Mouse (Mus musculus): ENCODE results near the gene Psmd13. TPM values are rescaled to one million over a fixed set of nuclear protein-coding genes. Genes with fewer than 3 reads are reported as not detected.
A peak's percentile ranks its signal among the peaks of the same experiment; 100 is the strongest.
"Not testable (repeated sequence)": the region's sequence is repeated elsewhere in the genome, so short reads cannot be mapped to it uniquely, and the experiment has no call there.

Gene Psmd13
- polyA plus RNA-seq, 1 experiment, result 130 TPM

DNA sequence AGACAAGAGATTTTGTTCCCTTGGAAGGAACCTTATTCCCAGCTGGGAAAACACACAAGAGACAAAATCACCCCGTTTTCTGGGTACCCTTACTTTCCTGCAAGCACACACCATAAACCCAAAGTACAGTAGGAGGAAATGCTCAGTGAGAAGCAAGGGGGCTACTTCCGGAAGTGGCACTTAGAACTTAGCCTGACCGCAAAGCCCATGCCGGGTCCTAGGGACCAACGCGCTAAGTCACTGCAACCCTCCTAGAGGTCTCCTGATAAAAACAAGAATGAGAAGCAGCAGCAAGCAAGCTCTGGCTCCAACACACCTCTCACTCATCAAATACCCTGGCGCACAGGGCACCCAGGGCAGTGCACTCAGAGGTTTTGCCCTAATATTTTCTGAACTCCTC is 2.4 kb upstream of the Psmd13 start:
- peaks cover 79% of the 10 kb centered on the region for H3K4me1 ChIP-seq
- peaks cover 58% of the 10 kb centered on the region for H3K36me3 ChIP-seq (replicated peaks; ENCODE audit: low read length)
- no peaks in the 10 kb centered on the region for H3K27me3 ChIP-seq (replicated peaks)
- no peaks in the 10 kb centered on the region for H3K9me3 ChIP-seq
- H3K4me3 ChIP-seq (replicated peaks), result peak overlapping the region; percentile 95
- TF ChIP-seq GATA1 (IDR thresholded peaks at IDR 0.05; ENCODE audit: borderline replicate concordance, low read length) (no peak), FLI1 (IDR thresholded peaks at IDR 0.05; ENCODE audit: low read length) (0 out of 2 replicates have a peak, but pooled peaks have one; percentile 28)

DNA sequence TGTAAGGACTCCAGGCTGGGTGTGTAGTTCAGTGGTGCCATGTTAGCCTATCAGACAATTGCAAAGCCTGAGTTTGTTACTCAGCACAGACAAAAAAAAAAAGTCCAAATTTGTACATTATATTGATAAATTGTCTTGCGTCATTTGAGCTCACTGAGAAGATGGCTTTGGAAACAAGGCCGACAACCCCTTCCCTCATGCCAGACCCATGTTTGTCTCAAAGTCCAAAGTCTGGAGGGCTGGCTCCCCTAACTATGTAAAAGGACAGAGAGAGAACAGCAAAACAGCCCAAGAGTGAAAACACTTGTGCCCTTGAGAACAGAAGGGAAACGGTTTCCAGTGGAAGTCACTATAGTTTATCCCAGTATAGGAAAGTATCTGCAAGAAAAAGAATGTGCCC is 1.3 kb upstream of the Psmd13 start:
- peaks cover 57% of the 10 kb centered on the region for H3K36me3 ChIP-seq (replicated peaks; ENCODE audit: low read length)
- peaks cover 70% of the 10 kb centered on the region for H3K4me1 ChIP-seq
- H3K4me3 ChIP-seq (replicated peaks), result peak overlapping the region; percentile 95

DNA sequence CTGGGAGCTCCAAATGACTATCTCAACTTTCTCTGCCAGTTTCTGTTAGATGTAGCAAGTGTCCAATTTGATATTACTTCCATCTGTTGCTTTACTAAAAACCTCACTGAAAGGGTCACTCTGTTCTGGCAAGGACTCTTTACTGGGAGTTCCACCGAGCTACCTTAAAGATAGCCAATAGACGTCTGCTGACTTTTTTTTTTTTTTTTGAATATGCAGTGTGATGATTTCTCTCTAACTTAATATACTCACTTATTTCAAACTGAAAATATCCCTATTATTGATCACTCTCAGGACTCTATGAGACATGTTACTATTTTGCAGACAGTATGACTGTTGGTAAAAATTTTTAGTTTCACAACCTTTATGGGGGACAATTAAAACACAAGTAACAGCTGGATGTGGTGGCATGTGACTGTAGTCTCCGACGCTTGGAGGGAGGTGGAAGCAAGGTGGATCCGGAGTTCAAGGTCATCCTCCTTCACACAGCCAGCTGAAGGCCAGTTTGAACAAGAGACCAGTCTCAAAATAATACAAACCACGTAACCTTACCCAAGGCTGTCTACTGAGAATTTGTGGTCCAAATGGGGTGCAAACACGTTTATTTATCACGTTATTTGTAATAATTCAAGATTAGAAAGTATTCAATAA is 778 bp upstream of the Psmd13 start:
- peaks cover 57% of the 10 kb centered on the region for H3K36me3 ChIP-seq (replicated peaks; ENCODE audit: low read length)
- H3K4me3 ChIP-seq (replicated peaks), result peak overlapping the region; percentile 95
- H3K4me1 ChIP-seq, result peaks cover 64% of the 10 kb centered on the region
- H3K27me3 ChIP-seq (replicated peaks), result no peaks in the 10 kb centered on the region
- no peak for TF ChIP-seq GATA1 (IDR thresholded peaks at IDR 0.05; ENCODE audit: borderline replicate concordance, low read length)
- TF ChIP-seq FLI1 (IDR thresholded peaks at IDR 0.05; ENCODE audit: low read length), result no peak
- no peaks in the 10 kb centered on the region for H3K9me3 ChIP-seq

More for the DNA sequence above, 1.3 kb upstream of the Psmd13 start:
- TF ChIP-seq FLI1 (IDR thresholded peaks at IDR 0.05; ENCODE audit: low read length) (no peak), GATA1 (IDR thresholded peaks at IDR 0.05; ENCODE audit: borderline replicate concordance, low read length) (no peak)
- Histone ChIP-seq H3K27me3 (replicated peaks) (no peaks in the 10 kb centered on the region), H3K9me3 (no peaks in the 10 kb centered on the region)

DNA sequence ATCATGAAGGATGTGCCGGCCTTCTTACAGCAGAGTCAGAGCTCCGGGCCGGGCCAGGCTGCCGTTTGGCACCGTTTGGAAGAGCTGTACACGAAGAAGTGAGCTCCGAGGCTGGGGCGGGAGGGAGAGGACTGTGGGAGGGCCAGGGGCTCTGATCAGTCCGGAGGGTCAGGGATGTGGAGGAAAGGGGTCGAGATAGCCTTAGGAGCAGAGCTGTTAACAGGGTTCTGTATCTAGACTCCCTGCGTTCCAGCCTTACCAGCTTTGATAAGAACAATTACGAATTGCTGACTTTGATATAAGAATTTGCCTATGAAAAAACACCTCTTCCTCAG is 668 bp downstream of the Psmd13 start:
- Histone ChIP-seq H3K4me1 (peaks cover 50% of the 10 kb centered on the region), H3K9me3 (no peaks in the 10 kb centered on the region), H3K36me3 (replicated peaks; ENCODE audit: low read length) (peaks cover 57% of the 10 kb centered on the region), H3K4me3 (replicated peaks) (peak overlapping the region; percentile 95), H3K27me3 (replicated peaks) (no peaks in the 10 kb centered on the region)
- TF ChIP-seq GATA1 (IDR thresholded peaks at IDR 0.05; ENCODE audit: borderline replicate concordance, low read length) (no peak), FLI1 (IDR thresholded peaks at IDR 0.05; ENCODE audit: low read length) (no peak)

DNA sequence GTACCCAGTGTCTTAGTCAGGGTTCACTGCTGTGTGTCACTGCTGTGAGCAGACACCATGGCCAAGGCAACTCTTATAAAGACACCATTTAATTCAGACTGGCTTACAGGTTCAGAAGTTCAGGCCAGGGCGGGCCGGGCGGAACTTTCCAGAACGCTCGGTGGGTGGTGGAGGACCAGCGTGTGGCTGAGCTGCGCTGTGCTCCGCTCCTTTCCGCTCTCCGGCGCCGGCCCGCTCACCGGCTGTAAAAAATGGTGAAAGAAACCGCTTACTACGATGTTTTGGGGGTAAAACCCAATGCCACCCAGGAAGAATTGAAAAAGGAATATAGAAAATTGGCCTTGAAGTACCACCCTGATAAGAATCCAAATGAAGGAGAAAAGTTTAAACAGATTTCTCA is 8.9 kb downstream of the Psmd13 start:
- not testable (repeated sequence) for H3K4me1 ChIP-seq; H3K4me3 ChIP-seq (replicated peaks); H3K9me3 ChIP-seq; H3K27me3 ChIP-seq (replicated peaks)
- peaks cover 82% of the 10 kb centered on the region for H3K36me3 ChIP-seq (replicated peaks; ENCODE audit: low read length)

DNA sequence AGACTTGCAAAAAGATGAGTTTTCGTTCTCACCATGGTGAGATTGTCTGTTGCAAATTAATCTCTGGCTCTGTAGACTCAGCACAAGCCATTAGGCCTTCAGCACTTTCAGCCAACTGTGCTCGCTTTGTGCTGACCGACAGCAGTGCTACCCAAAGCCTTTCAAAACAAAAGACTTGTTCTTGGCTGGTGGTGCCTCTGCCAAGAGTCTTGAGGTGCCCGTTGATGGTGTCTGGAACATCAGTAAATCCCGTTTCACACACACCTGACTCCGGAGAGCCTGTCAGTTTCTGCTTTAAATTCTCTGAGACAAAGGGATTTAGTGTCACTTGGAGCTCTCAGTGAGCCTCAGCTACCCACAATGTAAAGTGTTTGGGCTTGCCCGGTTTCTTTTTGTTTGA is 12.3 kb downstream of the Psmd13 start:
- Histone ChIP-seq H3K27me3 (replicated peaks) (no peaks in the 10 kb centered on the region), H3K36me3 (replicated peaks; ENCODE audit: low read length) (peaks cover 81% of the 10 kb centered on the region), H3K4me1 (peaks cover 9% of the 10 kb centered on the region; the same call in 1 of the 2 replicates), H3K4me3 (replicated peaks) (no peak overlapping the region), H3K9me3 (no peaks in the 10 kb centered on the region)
- TF ChIP-seq GATA1 (IDR thresholded peaks at IDR 0.05; ENCODE audit: borderline replicate concordance, low read length) (no peak), FLI1 (IDR thresholded peaks at IDR 0.05; ENCODE audit: low read length) (no peak)

DNA sequence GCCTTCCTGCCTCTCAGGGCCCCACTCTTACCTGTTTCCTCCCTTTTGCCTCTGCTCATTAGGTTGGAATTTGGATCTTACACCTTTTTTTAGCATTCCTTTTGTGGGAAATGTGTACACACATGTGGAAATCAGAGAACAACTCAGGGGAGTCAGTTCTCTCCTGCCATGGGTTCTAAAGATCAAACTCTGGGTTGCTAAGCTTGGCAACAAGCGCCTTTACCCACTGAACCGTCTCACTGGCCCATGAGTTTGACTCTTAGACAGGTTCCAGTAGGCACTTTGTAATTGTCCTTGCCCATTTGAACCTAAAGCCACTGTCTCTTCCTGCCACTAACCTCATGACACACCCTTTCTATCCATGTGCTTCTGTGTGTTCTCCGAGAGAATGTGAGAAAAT is 12.8 kb downstream of the Psmd13 start:
- no peak overlapping the region for H3K4me3 ChIP-seq (replicated peaks)
- no peak for TF ChIP-seq GATA1 (IDR thresholded peaks at IDR 0.05; ENCODE audit: borderline replicate concordance, low read length)
- TF ChIP-seq FLI1 (IDR thresholded peaks at IDR 0.05; ENCODE audit: low read length), result no peak
- peaks cover 9% of the 10 kb centered on the region; the same call in 1 of the 2 replicates for H3K4me1 ChIP-seq
- no peaks in the 10 kb centered on the region for H3K27me3 ChIP-seq (replicated peaks)
- H3K9me3 ChIP-seq, result no peaks in the 10 kb centered on the region
- peaks cover 81% of the 10 kb centered on the region for H3K36me3 ChIP-seq (replicated peaks; ENCODE audit: low read length)

DNA sequence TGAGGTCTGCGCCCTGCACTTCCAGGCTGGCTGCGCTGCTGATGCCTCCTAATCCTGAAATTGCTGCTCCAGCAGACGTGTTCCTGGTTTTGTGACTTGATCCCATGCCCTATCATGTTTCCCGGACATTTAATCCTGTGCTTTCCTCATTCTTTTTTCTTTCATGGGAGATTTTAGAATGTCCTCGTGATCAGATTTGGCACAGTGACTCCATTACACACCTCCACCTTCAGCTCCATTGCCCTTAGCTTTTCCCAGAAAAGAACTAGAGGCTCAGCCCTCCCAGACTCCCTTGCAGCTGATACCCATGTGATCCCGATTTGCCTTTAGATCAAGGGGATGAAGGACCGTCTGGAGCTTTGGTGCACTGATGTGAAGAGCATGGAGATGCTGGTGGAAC is 16.1 kb downstream of the Psmd13 start:
- H3K27me3 ChIP-seq (replicated peaks), result no peaks in the 10 kb centered on the region
- H3K9me3 ChIP-seq, result no peaks in the 10 kb centered on the region
- peaks cover 16% of the 10 kb centered on the region; the same call in 1 of the 2 replicates for H3K4me1 ChIP-seq
- TF ChIP-seq FLI1 (IDR thresholded peaks at IDR 0.05; ENCODE audit: low read length) (no peak), GATA1 (IDR thresholded peaks at IDR 0.05; ENCODE audit: borderline replicate concordance, low read length) (no peak)
- H3K36me3 ChIP-seq (replicated peaks; ENCODE audit: low read length), result peaks cover 81% of the 10 kb centered on the region
- no peak overlapping the region for H3K4me3 ChIP-seq (replicated peaks)

DNA sequence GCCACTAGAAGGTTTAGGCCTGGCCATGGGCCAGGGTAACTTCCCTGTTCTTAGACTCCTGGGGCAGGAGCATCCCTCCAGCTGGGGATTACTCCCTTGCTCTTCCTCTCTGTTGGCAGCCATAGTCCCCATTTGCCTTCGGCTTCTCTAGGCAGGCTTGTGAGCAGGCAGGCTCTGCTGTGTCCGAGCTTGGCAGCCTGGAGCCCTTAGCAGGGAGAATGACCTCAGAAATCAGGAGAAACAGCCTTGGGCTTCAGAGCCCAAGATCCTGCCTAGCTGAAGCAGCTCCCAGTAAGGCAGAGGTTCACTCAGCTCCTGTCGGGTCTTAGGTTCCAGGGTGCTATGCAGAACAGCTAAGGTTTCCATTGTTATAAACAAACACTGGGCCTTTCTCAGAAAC is 17.4 kb downstream of the Psmd13 start:
- no peak for TF ChIP-seq GATA1 (IDR thresholded peaks at IDR 0.05; ENCODE audit: borderline replicate concordance, low read length)
- TF ChIP-seq FLI1 (IDR thresholded peaks at IDR 0.05; ENCODE audit: low read length), result no peak
- peaks cover 26% of the 10 kb centered on the region for H3K4me1 ChIP-seq
- H3K36me3 ChIP-seq (replicated peaks; ENCODE audit: low read length), result peaks cover 69% of the 10 kb centered on the region

DNA sequence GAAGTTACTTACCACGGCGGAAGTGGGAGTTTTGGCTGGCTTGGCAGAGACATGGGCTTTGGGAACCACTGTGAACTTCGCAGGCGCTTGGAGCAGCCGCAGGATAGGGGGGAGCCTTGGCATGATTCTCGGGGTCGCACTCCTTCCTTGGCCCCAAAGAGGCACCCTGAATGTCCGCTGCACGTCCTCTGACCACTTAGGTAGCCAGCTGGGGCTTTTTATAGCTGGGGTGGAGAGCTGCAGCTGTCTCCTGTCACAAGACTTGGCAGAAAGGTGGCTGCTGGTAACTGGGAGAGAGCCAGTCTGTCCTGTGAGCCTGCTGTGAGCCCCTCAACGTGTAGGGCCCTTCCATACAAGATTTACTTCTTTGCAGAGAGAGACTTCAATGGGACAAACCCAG is 18.5 kb downstream of the Psmd13 start, which contains the start of gene Cox8b:
Cox8b (minus strand) TSS at position 227 of the 400 bp plus-strand sequence.
- peaks cover 60% of the 10 kb centered on the region for H3K36me3 ChIP-seq (replicated peaks; ENCODE audit: low read length)
- no peak for TF ChIP-seq FLI1 (IDR thresholded peaks at IDR 0.05; ENCODE audit: low read length)
- no peak for TF ChIP-seq GATA1 (IDR thresholded peaks at IDR 0.05; ENCODE audit: borderline replicate concordance, low read length)
- H3K9me3 ChIP-seq, result no peaks in the 10 kb centered on the region
- H3K27me3 ChIP-seq (replicated peaks), result no peaks in the 10 kb centered on the region
- H3K4me1 ChIP-seq, result peaks cover 30% of the 10 kb centered on the region
- no peak within 1 kb of the TSS for H3K4me3 ChIP-seq (replicated peaks)

More for the DNA sequence above, 17.4 kb downstream of the Psmd13 start:
- Histone ChIP-seq H3K27me3 (replicated peaks) (no peaks in the 10 kb centered on the region), H3K4me3 (replicated peaks) (no peak overlapping the region), H3K9me3 (no peaks in the 10 kb centered on the region)

All from megakaryocyte, embryonic 14.5 days (primary cell).